ENCODE assay signal across 8 mouse cellular contexts in genomic region chr2:39003512-39003911, GRCm38 (mm10). TPM values are rescaled to one million over a fixed set of nuclear protein-coding genes. Genes with fewer than 3 reads are reported as not detected.
A peak's percentile ranks its signal among the peaks of the same experiment; 100 is the strongest.
DNase-seq lines count a peak whose midpoint lies in the region; ATAC-seq and TF ChIP-seq lines count a peak whose summit lies in the region.
"Had no signal": no experiment of that assay in that cellular context is flagged by ENCODE, and none has a peak within 500 bp of the region (broad histone marks: within the 10 kb centered on the region; RNA-seq: fewer than 3 reads in every experiment).

No protein-coding gene starts in this region.

- H3K9me3 ChIP-seq in lung, postnatal 0 days (ENCODE audit: low read length) = no peaks in the 10 kb centered on the region
- no peaks in the 10 kb centered on the region for H3K9me3 ChIP-seq in forebrain, embryonic 10.5 days
- H3K9me3 ChIP-seq in limb, embryonic 15.5 days = no peaks in the 10 kb centered on the region
- H3K9me3 ChIP-seq in stomach, embryonic 16.5 days (replicated peaks; ENCODE audit: control insufficient read depth, low read length) = no peaks in the 10 kb centered on the region

- no peak overlapping the region for H3K4me3 ChIP-seq in lung, postnatal 0 days (ENCODE audit: low read depth, low read length)
- peak overlapping the region; percentile 93 for H3K4me3 ChIP-seq in forebrain, embryonic 10.5 days
- H3K4me3 ChIP-seq in limb, embryonic 15.5 days = peak overlapping the region; percentile 68
- peak overlapping the region; percentile 84 for H3K4me3 ChIP-seq in stomach, embryonic 16.5 days (replicated peaks; ENCODE audit: low read length)

- DNase-seq in lung, postnatal 0 days (ENCODE audit: low spot score) = no peak
- DNase-seq in lung, postnatal 10 days = no peak
- no peak for DNase-seq in forebrain, embryonic 10.5 days (ENCODE audit: extremely low spot score, low spot score)
- no peak for DNase-seq in layer of hippocampus, postnatal 36 days
- no peak for DNase-seq in adrenal gland, postnatal 4 days (ENCODE audit: low spot score in 2 of 2)
- DNase-seq: adrenal gland, postnatal 36 days had no signal

- peaks cover 18% of the 10 kb centered on the region for H3K4me1 ChIP-seq in lung, postnatal 0 days (ENCODE audit: insufficient read depth, low read depth, low read length)
- H3K4me1 ChIP-seq in forebrain, embryonic 10.5 days = peaks cover 50% of the 10 kb centered on the region
- peaks cover 33% of the 10 kb centered on the region for H3K4me1 ChIP-seq in limb, embryonic 15.5 days
- peaks cover 25% of the 10 kb centered on the region for H3K4me1 ChIP-seq in stomach, embryonic 16.5 days (ENCODE audit: control insufficient read depth, insufficient read depth, low read length)

- H3K27me3 ChIP-seq in lung, postnatal 0 days (replicated peaks; ENCODE audit: insufficient read depth, low read length) = no peaks in the 10 kb centered on the region
- H3K27me3 ChIP-seq in forebrain, embryonic 10.5 days (ENCODE audit: poor library complexity, severe bottlenecking) = no peaks in the 10 kb centered on the region
- no peaks in the 10 kb centered on the region for H3K27me3 ChIP-seq in limb, embryonic 15.5 days
- no peaks in the 10 kb centered on the region for H3K27me3 ChIP-seq in stomach, embryonic 16.5 days (ENCODE audit: control insufficient read depth, insufficient read depth, low read length)

- H3K36me3 ChIP-seq in lung, postnatal 0 days (ENCODE audit: insufficient read depth, low read length) = peaks cover 9% of the 10 kb centered on the region
- H3K36me3 ChIP-seq in forebrain, embryonic 10.5 days (replicated peaks) = peaks cover 51% of the 10 kb centered on the region
- H3K36me3 ChIP-seq in limb, embryonic 15.5 days = peaks cover 43% of the 10 kb centered on the region
- peaks cover 24% of the 10 kb centered on the region for H3K36me3 ChIP-seq in stomach, embryonic 16.5 days (ENCODE audit: control insufficient read depth, insufficient read depth, low read length)

- TF ChIP-seq CTCF in lung, postnatal 0 days (IDR thresholded peaks at IDR 0.05) = no peak

- H3K27ac ChIP-seq in lung, postnatal 0 days (ENCODE audit: low read length) = no peak overlapping the region
- H3K27ac ChIP-seq in forebrain, embryonic 10.5 days = peak overlapping the region; percentile 97
- no peak overlapping the region for H3K27ac ChIP-seq in limb, embryonic 15.5 days
- H3K27ac ChIP-seq in stomach, embryonic 16.5 days (ENCODE audit: low read length) = no peak overlapping the region

- no peak for TF ChIP-seq EP300 in lung, postnatal 0 days (IDR thresholded peaks at IDR 0.05)

- peak overlapping the region; percentile 74 for H3K4me2 ChIP-seq in lung, postnatal 0 days (replicated peaks; ENCODE audit: low read depth, low read length)
- peak overlapping the region; percentile 70 for H3K4me2 ChIP-seq in limb, embryonic 15.5 days
- peak overlapping the region; percentile 96 for H3K4me2 ChIP-seq in stomach, embryonic 16.5 days (ENCODE audit: low read depth, low read length)

- ATAC-seq in lung, postnatal 0 days = no peak
- no peak for ATAC-seq in limb, embryonic 15.5 days (ENCODE audit: insufficient number of reproducible peaks, low FRiP score, low TSS enrichment, low read depth)
- ATAC-seq in stomach, embryonic 16.5 days (ENCODE audit: insufficient read depth, low FRiP score) = no peak

- 55% methylated on average over 5 of the region's 5 CpGs for WGBS in lung, postnatal 0 days
- 78% methylated on average over 5 of the region's 5 CpGs for WGBS in forebrain, embryonic 10.5 days
- WGBS in limb, embryonic 15.5 days = 61% methylated on average over 5 of the region's 5 CpGs
- WGBS in stomach, embryonic 16.5 days = 63% methylated on average over 5 of the region's 5 CpGs

- peak overlapping the region; percentile 73; the same call in 1 of the 2 replicates for H3K9ac ChIP-seq in lung, postnatal 0 days (replicated peaks; ENCODE audit: low read depth)
- H3K9ac ChIP-seq in limb, embryonic 15.5 days = no peak overlapping the region; the same call in 1 of the 2 replicates
- peak overlapping the region; percentile 85 for H3K9ac ChIP-seq in stomach, embryonic 16.5 days (ENCODE audit: low read length)

RNA-seq across cellular contexts. Expression of gene Arpc5l, which starts 1.6 kb away (rescaled TPM):
- 91.3 and 93.7 TPM in 2 replicates for polyA plus RNA-seq in lung, postnatal 0 days (2015; fragmentation: Nextera tagmentation; extraction: Ambion mirVana)
- polyA plus RNA-seq in forebrain, embryonic 10.5 days (2016; fragmentation: Nextera tagmentation; extraction: Ambion mirVana) = 126 and 131 TPM in 2 replicates
- 117 TPM in 2 replicates for polyA plus RNA-seq in limb, embryonic 15.5 days (2015; fragmentation: Nextera tagmentation; extraction: Ambion mirVana)
- 102 and 114 TPM in 2 replicates for polyA plus RNA-seq in stomach, embryonic 16.5 days (2015; fragmentation: Nextera tagmentation; extraction: Ambion mirVana)
- 100 to 1,000 TPM in 1 of 2 experiments, 10 to 100 TPM in 1; 92.9 to 106 TPM for total RNA-seq in layer of hippocampus, postnatal 36 days (2021)
- total RNA-seq in adrenal gland, postnatal 4 days (2021) = 10 to 100 TPM; 67.1 to 68.3 TPM

RNA-seq across cellular contexts. Expression of gene Rpl35, which starts 1.9 kb away (rescaled TPM):
- polyA plus RNA-seq in lung, postnatal 0 days (2015; fragmentation: Nextera tagmentation; extraction: Ambion mirVana) = 675 and 704 TPM in 2 replicates
- 1,010 and 1,015 TPM in 2 replicates for polyA plus RNA-seq in forebrain, embryonic 10.5 days (2016; fragmentation: Nextera tagmentation; extraction: Ambion mirVana)
- polyA plus RNA-seq in limb, embryonic 15.5 days (2015; fragmentation: Nextera tagmentation; extraction: Ambion mirVana) = 906 and 974 TPM in 2 replicates
- 789 and 1,020 TPM in 2 replicates for polyA plus RNA-seq in stomach, embryonic 16.5 days (2015; fragmentation: Nextera tagmentation; extraction: Ambion mirVana)
- total RNA-seq in layer of hippocampus, postnatal 36 days (2021) = 100 to 1,000 TPM; 261 to 262 TPM
- 100 to 1,000 TPM; 646 to 654 TPM for total RNA-seq in adrenal gland, postnatal 4 days (2021)

RNA-seq across cellular contexts. Expression of gene Wdr38, which starts 6.2 kb away (rescaled TPM):
- 2.6 and 3.1 TPM in 2 replicates for polyA plus RNA-seq in lung, postnatal 0 days (2015; fragmentation: Nextera tagmentation; extraction: Ambion mirVana)
- 1.7 and 1.9 TPM in 2 replicates for polyA plus RNA-seq in forebrain, embryonic 10.5 days (2016; fragmentation: Nextera tagmentation; extraction: Ambion mirVana)
- 1.5 and 1.7 TPM in 2 replicates for polyA plus RNA-seq in limb, embryonic 15.5 days (2015; fragmentation: Nextera tagmentation; extraction: Ambion mirVana)
- polyA plus RNA-seq in stomach, embryonic 16.5 days (2015; fragmentation: Nextera tagmentation; extraction: Ambion mirVana) = 1.7 and 1.9 TPM in 2 replicates
- total RNA-seq in layer of hippocampus, postnatal 36 days (2021) = under 1 TPM; 0.51 to 0.65 TPM
- total RNA-seq in adrenal gland, postnatal 4 days (2021) = under 1 TPM; 0.67 to 0.73 TPM
